Mouse (Mus musculus): ENCODE measurements around the gene Atp13a1. TPM values are rescaled to one million over a fixed set of nuclear protein-coding genes. Genes with fewer than 3 reads are reported as not detected.

Gene Atp13a1
- 37.2 and 39.2 TPM in 2 replicates for polyA plus RNA-seq (2015; fragmentation: Nextera tagmentation; extraction: Ambion mirVana)

DNA sequence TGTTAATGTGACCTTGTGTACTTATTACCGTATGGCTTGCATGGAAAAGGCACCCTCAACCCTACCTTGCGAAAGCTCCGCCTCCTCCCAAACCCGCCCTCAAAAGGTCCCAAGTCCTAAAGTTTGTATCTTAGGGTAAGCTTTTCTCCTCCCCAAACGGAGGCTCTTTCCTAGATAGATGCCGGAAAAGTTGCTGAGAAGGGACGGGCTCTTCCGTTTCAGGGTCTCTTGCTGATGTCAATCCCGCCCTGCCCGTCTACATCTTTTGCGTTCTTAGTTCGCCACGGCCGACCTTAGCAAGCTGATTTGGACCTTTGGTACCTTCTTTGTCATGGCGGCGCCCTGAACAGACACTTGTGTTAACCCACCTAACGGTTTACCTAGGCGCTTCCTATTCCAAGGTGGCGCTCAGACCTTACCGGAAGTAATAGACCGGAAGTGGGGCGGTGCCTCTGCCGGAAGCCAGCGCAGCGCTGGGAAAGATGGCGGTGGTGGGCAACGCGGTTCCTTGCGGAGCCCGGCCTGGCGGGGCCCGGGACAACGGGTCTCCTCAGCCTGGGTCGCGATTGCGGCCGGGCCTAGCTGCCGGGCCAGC lies at the start of gene Atp13a1, which contains the start of gene Zfp866:
Gene Atp13a1 (plus strand): TSS at position 391 of the 595 bp plus-strand sequence.
Gene Zfp866 (minus strand): TSS at position 406 of the 595 bp plus-strand sequence.
- DNase-seq (ENCODE audit: low spot score), result peak; percentile 93

GRCm38 (mm10) chr8:69741231-69741630 lies 49.7 kb upstream of the Atp13a1 start:
- DNase-seq (ENCODE audit: low spot score), result no peak

GRCm38 (mm10) chr8:69749544-69750454 lies 41.2 kb upstream of the Atp13a1 start, which contains the start of gene Zfp963:
Gene Zfp963 (minus strand): TSS chr8:69749970.
- peak; percentile 95 for DNase-seq (ENCODE audit: low spot score)

DNA sequence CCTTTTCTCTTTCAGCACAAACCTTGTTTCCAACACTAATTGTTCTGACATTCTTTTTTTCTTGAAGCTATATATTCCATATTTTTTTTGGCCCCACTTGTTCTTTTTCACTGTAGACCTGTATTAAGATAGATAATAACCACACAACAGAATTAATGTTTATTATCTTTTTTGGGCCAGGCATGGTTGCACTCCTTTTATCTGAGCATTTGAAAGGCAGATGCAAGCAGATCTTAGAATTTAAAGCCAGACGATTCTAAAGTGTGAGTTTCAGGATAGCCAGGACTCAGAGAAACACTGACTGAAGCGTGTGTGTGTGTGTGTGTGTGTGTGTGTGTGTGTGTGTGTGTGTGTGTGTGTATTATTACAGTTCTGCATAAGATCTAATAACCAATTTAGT lies 38.5 kb upstream of the Atp13a1 start:
- no peak for DNase-seq (ENCODE audit: low spot score)

DNA sequence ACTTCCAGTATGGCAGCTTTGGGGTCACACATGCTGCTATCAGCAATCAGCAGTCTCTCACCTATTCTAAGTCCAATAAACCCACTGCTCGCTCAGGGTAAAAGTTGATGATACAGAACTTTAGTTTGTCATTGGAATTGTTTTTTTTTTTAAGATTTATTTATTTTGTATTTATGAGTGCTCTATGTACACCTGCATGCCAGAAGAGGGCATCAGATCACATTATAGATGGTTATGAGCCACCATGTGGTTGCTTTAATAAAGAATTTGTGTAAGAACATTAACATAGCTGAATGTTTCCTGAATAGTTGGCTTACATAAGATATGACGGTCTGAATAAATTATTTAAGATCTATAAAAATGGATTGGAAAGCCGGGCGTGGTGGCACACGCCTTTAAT lies 32.6 kb upstream of the Atp13a1 start:
- DNase-seq (ENCODE audit: low spot score), result no peak

DNA sequence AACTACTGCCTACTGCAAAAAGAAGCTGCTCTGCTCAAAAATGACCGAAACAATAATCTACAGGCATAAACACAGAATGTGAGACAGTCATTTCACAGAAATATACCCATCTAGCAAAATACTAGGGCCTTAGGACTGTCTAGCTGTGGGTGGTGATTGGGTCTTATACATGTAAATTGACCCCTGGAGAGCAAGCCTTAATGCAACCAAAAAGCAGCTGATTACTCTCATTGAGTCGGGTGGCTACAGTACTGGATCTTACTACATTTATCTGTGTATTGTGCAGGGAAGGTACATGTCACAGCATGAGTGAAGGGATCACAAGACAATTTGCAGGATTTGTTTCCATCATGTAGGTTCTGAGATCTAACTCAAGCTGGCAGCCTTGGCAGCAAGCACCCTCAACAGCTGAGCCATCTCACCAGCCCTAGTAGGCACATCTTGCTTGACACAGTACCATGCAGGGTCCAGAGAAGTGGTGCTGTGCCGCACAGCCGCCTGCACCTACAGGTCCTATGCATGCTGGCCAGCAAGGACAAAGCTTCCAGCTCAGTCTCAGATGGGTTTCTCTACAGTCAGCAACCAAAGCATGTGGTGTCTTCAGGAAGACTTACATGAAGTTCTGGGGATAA lies 29.0 kb upstream of the Atp13a1 start:
- no peak for DNase-seq (ENCODE audit: low spot score)

DNA sequence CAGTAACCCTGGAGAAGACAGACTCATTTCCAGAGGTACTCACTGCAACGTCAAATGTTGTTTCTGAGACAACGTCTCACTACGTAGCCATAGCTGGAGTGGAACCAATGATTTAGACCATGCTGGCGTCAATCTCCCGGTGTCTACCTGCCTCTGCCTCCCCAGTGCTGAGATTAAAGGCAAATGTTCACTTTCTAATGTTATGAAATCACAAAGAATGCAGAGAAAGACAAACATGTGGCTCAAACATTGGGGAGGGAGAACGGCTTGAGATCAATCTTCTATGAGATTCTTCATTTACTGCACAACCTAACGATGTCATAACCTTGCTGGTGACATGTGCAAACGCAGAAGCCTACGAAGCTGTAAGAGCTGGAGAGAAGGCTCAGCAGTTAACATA lies 19.7 kb upstream of the Atp13a1 start:
- DNase-seq (ENCODE audit: low spot score), result no peak

- no peak for DNase-seq (ENCODE audit: low spot score)
Observed at GRCm38 (mm10) chr8:69772106-69772505, 18.9 kb upstream of the Atp13a1 start.

DNA sequence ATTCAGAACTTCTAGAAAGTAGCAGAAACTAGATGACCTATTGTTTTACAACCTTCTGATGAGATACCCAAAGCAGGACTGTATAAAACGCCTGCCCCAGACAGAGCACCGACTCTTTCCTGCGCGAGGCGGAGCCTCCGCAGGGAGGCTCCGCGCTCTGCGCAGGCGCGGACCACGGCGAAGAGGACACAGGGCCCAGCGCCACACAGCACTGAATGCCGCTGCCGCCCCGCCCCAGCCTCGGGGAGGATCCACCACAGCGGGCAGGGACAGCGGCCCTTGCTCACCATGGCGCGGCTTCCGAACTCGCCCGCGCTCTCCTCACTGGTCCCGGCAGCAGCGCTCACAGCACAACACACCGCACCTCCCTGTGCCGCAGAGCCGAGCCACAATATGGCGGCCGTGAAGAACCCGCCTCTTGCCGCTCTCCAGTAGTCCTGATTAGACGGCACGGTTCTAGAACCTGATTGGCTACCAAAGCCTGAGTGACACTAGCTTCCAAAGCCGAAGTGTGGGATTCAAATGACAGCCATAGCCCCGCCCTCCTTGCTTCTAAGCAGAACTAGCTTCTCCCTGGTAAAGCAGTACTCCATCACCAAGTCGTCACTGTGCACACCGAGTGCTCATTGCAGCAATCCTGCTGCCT lies 16.3 kb upstream of the Atp13a1 start, which contains the start of gene Gm20422:
Gene Gm20422 (minus strand): TSS at position 384 of the 646 bp plus-strand sequence.
- DNase-seq (ENCODE audit: low spot score), result peak; percentile 96

DNA sequence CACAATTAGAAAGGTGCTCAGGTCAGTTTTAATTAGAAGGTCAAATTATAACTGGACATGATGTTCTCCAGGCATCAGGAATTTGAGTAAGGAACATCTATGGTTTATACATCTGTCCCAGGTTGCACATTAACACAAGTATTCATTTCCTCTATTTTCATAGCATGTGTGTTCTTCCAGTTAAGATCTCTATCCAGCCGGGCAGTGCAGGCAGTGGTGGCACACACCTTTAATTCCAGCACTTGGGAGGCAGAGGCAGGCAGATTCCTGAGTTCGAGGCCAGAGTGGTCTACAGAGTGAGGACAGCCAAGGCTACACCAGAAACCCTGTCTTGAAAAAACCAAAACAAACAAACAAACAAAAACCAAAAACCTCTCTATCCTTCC lies 15.8 kb upstream of the Atp13a1 start:
- no peak for DNase-seq (ENCODE audit: low spot score)

DNA sequence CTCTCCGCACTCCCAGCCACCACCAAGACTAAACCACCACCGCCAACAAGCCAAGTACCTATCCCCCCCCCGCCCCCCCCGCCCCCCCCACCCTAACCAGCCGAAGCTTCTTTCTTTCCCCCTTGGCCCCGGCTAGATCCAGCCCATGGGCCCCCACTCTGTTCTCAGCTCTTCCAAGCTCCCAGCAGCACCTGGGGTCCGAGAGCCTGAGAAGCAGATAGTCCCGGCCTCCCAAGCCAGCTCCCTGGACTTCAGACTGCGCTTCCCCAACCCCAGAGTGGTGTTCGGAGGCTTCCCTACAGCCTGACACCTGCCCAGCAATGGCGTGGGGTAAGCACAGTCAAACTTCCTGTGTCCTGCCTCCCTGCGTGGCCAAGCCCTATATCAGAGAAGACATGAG lies 13.9 kb upstream of the Atp13a1 start:
- no peak for DNase-seq (ENCODE audit: low spot score)

GRCm38 (mm10) chr8:69789105-69789504 lies 1.9 kb upstream of the Atp13a1 start:
- DNase-seq (ENCODE audit: low spot score), result no peak

DNA sequence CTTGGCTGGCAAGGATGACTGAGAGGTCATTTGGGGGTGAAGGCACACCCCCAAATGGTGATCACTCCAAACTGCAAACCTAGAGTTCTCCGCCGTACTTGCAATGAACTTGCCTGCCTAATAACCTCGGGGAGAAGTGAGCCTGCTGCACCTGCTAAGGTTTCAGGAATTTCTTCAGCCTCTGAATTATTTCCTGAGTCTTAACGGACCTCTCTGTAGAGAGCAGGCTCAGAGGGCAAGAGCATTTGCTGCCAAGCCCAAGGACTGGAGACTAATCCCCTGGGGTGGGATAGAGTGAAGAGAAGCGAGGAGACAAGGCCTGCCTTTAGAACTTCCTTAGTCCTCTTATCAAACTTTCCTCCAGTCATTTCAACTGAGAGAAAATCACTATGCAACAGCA lies 1.2 kb upstream of the Atp13a1 start:
- DNase-seq (ENCODE audit: low spot score), result no peak

GRCm38 (mm10) chr8:69790364-69790763 lies 599 bp upstream of the Atp13a1 start:
- no peak for DNase-seq (ENCODE audit: low spot score)

DNA sequence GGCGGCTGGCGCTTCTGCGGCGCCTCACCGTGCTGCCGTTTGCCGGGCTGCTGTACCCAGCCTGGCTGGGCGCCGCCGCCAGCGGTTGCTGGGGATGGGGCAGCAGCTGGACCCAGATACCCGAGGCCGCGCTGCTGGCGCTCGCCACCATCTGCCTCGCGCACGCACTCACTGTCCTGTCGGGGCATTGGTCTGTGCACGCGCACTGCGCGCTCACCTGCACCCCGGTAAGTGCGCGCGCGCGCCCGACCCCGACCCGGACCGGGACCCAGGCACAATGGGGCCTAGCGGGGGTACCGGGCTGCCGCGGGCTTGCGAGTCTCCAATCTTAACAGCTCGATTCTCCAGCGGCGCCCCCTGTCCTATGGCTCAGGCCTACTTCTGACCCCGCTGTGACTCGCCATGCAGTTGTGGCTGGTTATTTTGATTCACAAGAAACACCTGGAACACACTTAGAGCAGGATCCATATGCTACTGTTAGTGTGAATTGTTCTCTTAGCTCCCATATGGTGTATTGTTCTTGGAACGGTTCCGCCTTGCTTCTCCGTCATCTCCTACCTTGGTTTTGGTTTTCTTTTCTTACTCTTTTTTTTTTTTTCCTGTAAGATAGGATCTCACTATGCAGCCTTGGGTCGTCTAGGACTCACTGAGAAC lies 579 bp downstream of the Atp13a1 start:
- peak; percentile 60 for DNase-seq (ENCODE audit: low spot score)

GRCm38 (mm10) chr8:69793666-69794065 lies 2.7 kb downstream of the Atp13a1 start:
- no peak for DNase-seq (ENCODE audit: low spot score)

- DNase-seq (ENCODE audit: low spot score), result no peak
Observed at GRCm38 (mm10) chr8:69794096-69794495, 3.1 kb downstream of the Atp13a1 start.

DNA sequence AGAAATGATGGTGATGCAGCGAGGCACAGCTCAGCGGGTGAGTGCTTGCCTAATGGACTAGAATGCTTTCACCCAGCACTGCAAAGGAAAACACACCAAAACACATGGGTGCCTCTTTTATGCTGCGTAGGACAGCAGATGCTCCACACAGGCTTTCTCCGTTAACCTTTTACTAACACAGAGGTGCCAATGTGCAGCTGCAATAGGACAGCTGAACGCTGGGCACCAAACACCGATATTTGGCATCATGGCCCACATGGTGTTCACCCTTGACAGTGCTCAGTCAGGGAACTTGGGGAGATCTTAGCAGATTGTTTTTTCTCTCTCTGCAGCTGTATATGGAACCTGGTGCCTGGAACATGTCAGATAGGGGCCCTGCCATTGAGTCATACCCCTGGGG lies 3.9 kb downstream of the Atp13a1 start:
- DNase-seq (ENCODE audit: low spot score), result no peak

DNA sequence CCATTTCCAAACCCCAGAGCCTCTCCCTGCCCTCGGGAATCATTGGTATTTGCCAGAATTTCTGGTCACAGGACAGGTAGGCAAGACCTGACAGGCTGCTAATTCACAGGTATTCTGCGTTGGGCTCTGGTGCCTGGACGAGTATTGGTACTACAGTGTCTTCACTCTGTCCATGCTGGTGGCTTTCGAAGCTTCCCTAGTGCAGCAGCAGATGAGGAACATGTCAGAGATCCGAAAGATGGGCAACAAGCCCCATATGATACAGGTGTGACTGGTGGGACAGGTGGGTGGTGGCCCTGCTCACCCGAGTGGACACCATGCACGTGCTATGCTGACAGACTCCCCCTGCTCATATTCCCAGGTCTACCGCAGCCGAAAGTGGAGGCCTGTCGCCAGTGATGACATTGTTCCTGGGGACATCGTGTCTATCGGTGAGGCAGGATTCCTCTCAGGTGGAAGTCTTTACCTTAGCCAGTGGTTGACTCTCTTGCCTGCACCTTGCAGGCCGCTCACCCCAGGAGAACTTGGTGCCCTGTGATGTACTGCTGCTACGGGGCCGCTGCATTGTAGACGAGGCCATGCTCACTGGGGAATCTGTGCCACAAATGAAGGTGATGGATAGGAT lies 5.9 kb downstream of the Atp13a1 start:
- no peak for DNase-seq (ENCODE audit: low spot score)

- no peak for DNase-seq (ENCODE audit: low spot score)
Observed at GRCm38 (mm10) chr8:69797661-69798060, 6.7 kb downstream of the Atp13a1 start.
